Mouse (Mus musculus) spleen, adult 2 months (tissue): Measurements from ENCODE around the gene Ccnl2.

Experiments used
- CTCF ChIP-seq: fragments of 200-500 bp; IDR thresholded peaks from 2 replicates; pipeline ENCODE4 v1.5.1; 2011; ENCODE audit warnings: mild to moderate bottlenecking, inconsistent platforms; ENCODE audit not compliant: insufficient read depth, insufficient read length, insufficient replicate concordance; ENCODE audit errors: extremely low read depth
- POLR2A ChIP-seq: fragments of 200-500 bp; IDR thresholded peaks from 2 replicates; pipeline ENCODE4 v1.6.1; 2011; ENCODE audit warnings: low read depth, low read length, inconsistent platforms

DNA sequence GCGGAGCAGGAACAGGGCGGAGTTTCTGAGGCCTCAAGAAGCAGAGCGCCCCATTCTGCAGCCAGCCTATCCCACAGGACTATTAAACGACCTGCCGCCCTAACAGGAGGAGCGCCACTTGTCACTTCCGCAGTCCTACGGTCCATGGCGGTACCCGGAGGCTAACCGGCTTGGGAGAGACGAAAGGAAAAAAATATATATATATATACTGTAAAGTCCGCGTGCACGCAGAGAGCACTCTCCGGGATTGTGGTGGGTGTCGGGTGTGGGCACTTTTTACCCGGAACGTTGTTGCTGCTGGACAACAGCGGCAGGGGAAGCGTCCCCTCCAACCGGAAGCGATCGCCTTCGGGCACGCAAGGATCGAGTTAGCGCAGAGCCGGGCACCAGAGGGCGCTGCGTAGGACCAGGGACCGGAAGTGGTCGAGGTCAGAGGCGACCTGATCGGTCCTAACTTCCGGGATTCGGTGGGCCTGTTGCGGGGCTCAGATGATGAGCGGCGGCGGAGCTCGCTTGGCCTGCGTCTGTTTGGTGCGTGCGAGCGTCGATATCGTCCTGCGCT, 19.0 kb downstream of the Ccnl2 start, which contains the start of gene Aurkaip1:
- peak; percentile 75 for TF ChIP-seq POLR2A
- peak; percentile 94 for TF ChIP-seq CTCF
